Mouse (Mus musculus) limb, embryonic 11.5 days (tissue): ENCODE measurements around the gene Rnf167. TPM values are rescaled to one million over a fixed set of nuclear protein-coding genes. Genes with fewer than 3 reads are reported as not detected.

ENCODE experiments used
- ATAC-seq: fragments of 200-750 bp; cut with Nextera tagmentation; 2 replicates; pipeline ENCODE4 v1.8.0; 2017; ENCODE audit warnings: low read depth; ENCODE audit not compliant: insufficient number of reproducible peaks, low FRiP score, low TSS enrichment
- DNase-seq: peaks from one replicate; pipeline ENCODE4 v3.0.0-alpha.2; 2015; ENCODE audit warnings: low spot score
- H3K27ac ChIP-seq: fragments of 300-500 bp; sonication (generic); replicated peaks from 2 replicates; pipeline ENCODE4 v1.5.1; 2014; ENCODE audit warnings: low read depth, mild to moderate bottlenecking, low read length
- H3K27me3 ChIP-seq: fragments of 300-500 bp; sonication (generic); 2 replicates; pipeline ENCODE4 v1.6.1; 2014; ENCODE audit warnings: mild to moderate bottlenecking, low read length, mixed read lengths; ENCODE audit not compliant: control insufficient read depth, insufficient read depth
- H3K36me3 ChIP-seq: fragments of 300-500 bp; sonication (generic); 2 replicates; pipeline ENCODE4 v1.6.1; 2014; ENCODE audit warnings: mild to moderate bottlenecking, low read length, moderate library complexity, mixed read lengths; ENCODE audit not compliant: control insufficient read depth, insufficient read depth
- H3K4me1 ChIP-seq: fragments of 300-500 bp; sonication (generic); 2 replicates; pipeline ENCODE4 v1.6.1; 2014; ENCODE audit warnings: low read length, mixed read lengths; ENCODE audit not compliant: control insufficient read depth, insufficient read depth
- H3K4me2 ChIP-seq: fragments of 300-500 bp; sonication (generic); 2 replicates; pipeline ENCODE4 v1.6.1; 2014; ENCODE audit warnings: low read depth, mild to moderate bottlenecking, moderate library complexity; ENCODE audit not compliant: severe bottlenecking
- H3K4me3 ChIP-seq: fragments of 300-500 bp; sonication (generic); 2 replicates; pipeline ENCODE4 v1.5.1; 2014; ENCODE audit warnings: low read depth, low read length
- H3K9ac ChIP-seq: fragments of 300-500 bp; sonication (generic); 2 replicates; pipeline ENCODE4 v1.6.1; 2014; ENCODE audit warnings: mild to moderate bottlenecking, low read length
- H3K9me3 ChIP-seq: fragments of 300-500 bp; sonication (generic); 2 replicates; pipeline ENCODE4 v1.6.1; 2016; ENCODE audit warnings: low read length; ENCODE audit not compliant: control insufficient read depth
- WGBS: fragments of 180-500 bp; shearing (Covaris S2); extraction: QIAGEN DNeasy Blood & Tissue Kit; methylation state at CpG from one replicate; pipeline ENCODE4 v1.1.7; 2014; 5-methylcytosine and 5-hydroxymethylcytosine counted together
- polyA plus RNA-seq: library from polyadenylated mRNA; unstranded; fragments of >200 nt; fragmentation: Nextera tagmentation; extraction: Ambion mirVana; gene quantifications from 2 replicates; pipeline ENCODE4 v1.2.1, GENCODE M21; 2014

The Rnf167 gene
- polyA plus RNA-seq, 1 experiment from 2014 or later, result 99.1 TPM

- whole genome bisulfite sequencing, result 73% methylated on average over 2 of the region's 2 CpGs
- ATAC-seq, result no peak
Measured at GRCm38 (mm10) chr11:70628431-70628830, 18.6 kb upstream of the Rnf167 start.

GRCm38 (mm10) chr11:70629557-70629956 is 17.5 kb upstream of the Rnf167 start:
- no peak for DNase-seq
- ATAC-seq, result no peak
- Histone ChIP-seq H3K9me3 (no peaks in the 10 kb centered on the region), H3K4me1 (no peaks in the 10 kb centered on the region), H3K27me3 (no peaks in the 10 kb centered on the region), H3K4me2 (no peak overlapping the region), H3K9ac (no peak overlapping the region), H3K36me3 (no peaks in the 10 kb centered on the region), H3K4me3 (no peak overlapping the region), H3K27ac (no peak overlapping the region)
- WGBS, result 54% methylated on average over 5 of the region's 5 CpGs

More at GRCm38 (mm10) chr11:70628431-70628830, 18.6 kb upstream of the Rnf167 start:
- no peak overlapping the region for H3K27ac ChIP-seq
- no peaks in the 10 kb centered on the region for H3K36me3 ChIP-seq
- H3K4me2 ChIP-seq, result no peak overlapping the region
- no peaks in the 10 kb centered on the region for H3K9me3 ChIP-seq
- H3K4me3 ChIP-seq, result no peak overlapping the region
- no peaks in the 10 kb centered on the region for H3K4me1 ChIP-seq
- no peak overlapping the region for H3K9ac ChIP-seq
- no peak for DNase-seq
- no peaks in the 10 kb centered on the region for H3K27me3 ChIP-seq

- Histone ChIP-seq H3K4me2 (no peak overlapping the region), H3K27me3 (no peaks in the 10 kb centered on the region), H3K9ac (no peak overlapping the region), H3K4me3 (no peak overlapping the region), H3K27ac (no peak overlapping the region), H3K4me1 (no peaks in the 10 kb centered on the region), H3K9me3 (no peaks in the 10 kb centered on the region), H3K36me3 (no peaks in the 10 kb centered on the region)
- DNase-seq, result no peak
- ATAC-seq, result no peak
- 69% methylated on average over 7 of the region's 7 CpGs for WGBS
Measured at GRCm38 (mm10) chr11:70630129-70630528, 16.9 kb upstream of the Rnf167 start.

GRCm38 (mm10) chr11:70635601-70636000 is 11.4 kb upstream of the Rnf167 start:
- no peak overlapping the region for H3K9ac ChIP-seq
- H3K4me3 ChIP-seq, result no peak overlapping the region
- ATAC-seq (no peak), DNase-seq (no peak)
- no peaks in the 10 kb centered on the region for H3K36me3 ChIP-seq
- no peaks in the 10 kb centered on the region for H3K27me3 ChIP-seq
- no peaks in the 10 kb centered on the region for H3K4me1 ChIP-seq
- no peak overlapping the region for H3K4me2 ChIP-seq
- WGBS, result 85% methylated on average over 4 of the region's 4 CpGs
- H3K9me3 ChIP-seq, result no peaks in the 10 kb centered on the region
- H3K27ac ChIP-seq, result no peak overlapping the region

GRCm38 (mm10) chr11:70637764-70638163 is 9.3 kb upstream of the Rnf167 start:
- WGBS, result 79% methylated on average over 1 of the region's 1 CpGs
- Histone ChIP-seq H3K9me3 (no peaks in the 10 kb centered on the region), H3K9ac (no peak overlapping the region), H3K4me1 (no peaks in the 10 kb centered on the region), H3K4me3 (no peak overlapping the region), H3K27me3 (no peaks in the 10 kb centered on the region), H3K36me3 (no peaks in the 10 kb centered on the region), H3K4me2 (no peak overlapping the region), H3K27ac (no peak overlapping the region)
- no peak for ATAC-seq
- no peak for DNase-seq

- Histone ChIP-seq H3K9me3 (no peaks in the 10 kb centered on the region), H3K4me3 (no peak overlapping the region), H3K4me1 (no peaks in the 10 kb centered on the region), H3K9ac (no peak overlapping the region), H3K27me3 (no peaks in the 10 kb centered on the region), H3K27ac (no peak overlapping the region), H3K36me3 (no peaks in the 10 kb centered on the region), H3K4me2 (no peak overlapping the region)
- ATAC-seq, result no peak
- DNase-seq, result no peak
- WGBS, result 89% methylated on average over 1 of the region's 1 CpGs
Measured at GRCm38 (mm10) chr11:70638293-70638692, 8.7 kb upstream of the Rnf167 start.

GRCm38 (mm10) chr11:70638714-70639278 is 8.2 kb upstream of the Rnf167 start, which contains the start of gene Gp1ba:
Gene Gp1ba, plus strand, starts transcription at chr11:70639122.
- 47% methylated on average over 5 of the region's 5 CpGs for WGBS
- Histone ChIP-seq H3K4me2 (no peak within 1 kb of the TSS), H3K4me3 (no peak within 1 kb of the TSS), H3K4me1 (no peaks in the 10 kb centered on the region), H3K9ac (no peak within 1 kb of the TSS), H3K36me3 (no peaks in the 10 kb centered on the region), H3K9me3 (no peaks in the 10 kb centered on the region), H3K27ac (no peak within 1 kb of the TSS), H3K27me3 (no peaks in the 10 kb centered on the region)
- ATAC-seq (no peak), DNase-seq (no peak)

GRCm38 (mm10) chr11:70639976-70640375 is 7.1 kb upstream of the Rnf167 start:
- no peak overlapping the region for H3K9ac ChIP-seq
- no peak for ATAC-seq
- 90% methylated on average over 8 of the region's 8 CpGs for WGBS
- no peaks in the 10 kb centered on the region for H3K27me3 ChIP-seq
- no peak overlapping the region for H3K27ac ChIP-seq
- DNase-seq, result no peak
- H3K4me3 ChIP-seq, result no peak overlapping the region
- no peaks in the 10 kb centered on the region for H3K4me1 ChIP-seq
- H3K4me2 ChIP-seq, result no peak overlapping the region
- H3K9me3 ChIP-seq, result no peaks in the 10 kb centered on the region
- peaks cover 9% of the 10 kb centered on the region for H3K36me3 ChIP-seq

- H3K27me3 ChIP-seq, result no peaks in the 10 kb centered on the region
- 82% methylated on average over 7 of the region's 7 CpGs for WGBS
- no peak for ATAC-seq
Measured at GRCm38 (mm10) chr11:70641241-70641640, 5.8 kb upstream of the Rnf167 start.

More at GRCm38 (mm10) chr11:70641241-70641640, 5.8 kb upstream of the Rnf167 start:
- H3K4me2 ChIP-seq, result no peak overlapping the region
- no peak for DNase-seq
- H3K4me1 ChIP-seq, result peaks cover 6% of the 10 kb centered on the region
- H3K9me3 ChIP-seq, result no peaks in the 10 kb centered on the region
- H3K9ac ChIP-seq, result no peak overlapping the region
- no peak overlapping the region for H3K27ac ChIP-seq
- peaks cover 10% of the 10 kb centered on the region for H3K36me3 ChIP-seq
- H3K4me3 ChIP-seq, result no peak overlapping the region
